Comparison of ENCODE assay signal across 10 mouse cellular contexts in genomic region chr2:122102070-122102469, GRCm38 (mm10). TPM values are rescaled to one million over a fixed set of nuclear protein-coding genes. Genes with fewer than 3 reads are reported as not detected.
DNase-seq lines count a peak whose midpoint lies in the region; ATAC-seq lines count a peak whose summit lies in the region.
"Had no signal": no experiment of that assay in that cellular context is flagged by ENCODE, and none has a peak within 500 bp of the region (broad histone marks: within the 10 kb centered on the region; RNA-seq: fewer than 3 reads in every experiment).

No protein-coding gene starts in this region.

- no peaks in the 10 kb centered on the region for H3K27me3 ChIP-seq in liver, embryonic 13.5 days
- H3K27me3 ChIP-seq in forebrain, embryonic 13.5 days, result no peaks in the 10 kb centered on the region

- DNase-seq in urinary bladder, postnatal 14 days (ENCODE audit: low spot score), result peak; percentile 15
- no peak for DNase-seq in urinary bladder, postnatal 36 days (ENCODE audit: low spot score in 2 of 2)
- peak; percentile 11 for DNase-seq in adrenal gland, adult 8-10 months
- DNase-seq in liver, embryonic 13.5 days, result no peak
- peak; percentile 74 for DNase-seq in thymus, postnatal 4 days

- H3K36me3 ChIP-seq in liver, embryonic 13.5 days, result peaks cover 41% of the 10 kb centered on the region
- H3K36me3 ChIP-seq in forebrain, embryonic 13.5 days (ENCODE audit: poor library complexity, severe bottlenecking), result peaks cover 74% of the 10 kb centered on the region

- no peak overlapping the region for H3K4me2 ChIP-seq in liver, embryonic 13.5 days
- H3K4me2 ChIP-seq in forebrain, embryonic 13.5 days, result no peak overlapping the region

- H3K4me1 ChIP-seq in liver, embryonic 13.5 days (replicated peaks), result no peaks in the 10 kb centered on the region
- H3K4me1 ChIP-seq in forebrain, embryonic 13.5 days, result no peaks in the 10 kb centered on the region

- ATAC-seq in liver, embryonic 13.5 days (ENCODE audit: low read depth), result 0 out of 2 replicates have a peak, but pooled peaks have one; percentile 41
- ATAC-seq in cerebellum, adult (ENCODE audit: insufficient number of reproducible peaks, low FRiP score, low TSS enrichment), result no peak
- no peak for ATAC-seq in forebrain, embryonic 13.5 days

- H3K4me3 ChIP-seq in liver, embryonic 13.5 days (replicated peaks), result no peak overlapping the region
- H3K4me3 ChIP-seq in forebrain, embryonic 13.5 days, result no peak overlapping the region
- H3K4me3 ChIP-seq: myocyte had no signal

- no peak overlapping the region for H3K27ac ChIP-seq in liver, embryonic 13.5 days
- no peak overlapping the region for H3K27ac ChIP-seq in forebrain, embryonic 13.5 days

- no peak overlapping the region for H3K9ac ChIP-seq in liver, embryonic 13.5 days
- no peak overlapping the region for H3K9ac ChIP-seq in forebrain, embryonic 13.5 days

- H3K9me3 ChIP-seq in liver, embryonic 13.5 days (replicated peaks), result no peaks in the 10 kb centered on the region
- no peaks in the 10 kb centered on the region for H3K9me3 ChIP-seq in forebrain, embryonic 13.5 days (replicated peaks)

RNA-seq across cellular contexts. Expression of gene Spg11, which starts 16.1 kb away (rescaled TPM):
- 10 to 100 TPM; 20.0 to 25.0 (median 23.5) TPM for total RNA-seq in adrenal gland, adult 8-10 months (2022)
- polyA plus RNA-seq in liver, embryonic 13.5 days (2015; fragmentation: Nextera tagmentation; extraction: Ambion mirVana), result 3.5 and 3.6 TPM in 2 replicates
- 8.5 and 10.5 TPM in 2 replicates for polyA plus RNA-seq in forebrain, embryonic 13.5 days (2015; fragmentation: Nextera tagmentation; extraction: Ambion mirVana)

RNA-seq across cellular contexts. Expression of gene B2m, which starts 45.4 kb away (rescaled TPM):
- total RNA-seq in adrenal gland, adult 8-10 months (2022), result 100 to 1,000 TPM; 769 to 879 (median 834) TPM
- 322 and 384 TPM in 2 replicates for polyA plus RNA-seq in liver, embryonic 13.5 days (2015; fragmentation: Nextera tagmentation; extraction: Ambion mirVana)
- polyA plus RNA-seq in forebrain, embryonic 13.5 days (2015; fragmentation: Nextera tagmentation; extraction: Ambion mirVana), result 65.6 and 70.8 TPM in 2 replicates

RNA-seq across cellular contexts. Expression of gene Trim69, which starts 58.4 kb away (rescaled TPM):
- total RNA-seq in adrenal gland, adult 8-10 months (2022), result not detected
- not detected in 2 replicates for polyA plus RNA-seq in liver, embryonic 13.5 days (2015; fragmentation: Nextera tagmentation; extraction: Ambion mirVana)
- not detected in 2 replicates for polyA plus RNA-seq in forebrain, embryonic 13.5 days (2015; fragmentation: Nextera tagmentation; extraction: Ambion mirVana)
- polyA plus RNA-seq: embryonic facial prominence, embryonic 11.5 days; intestine, embryonic 14.5 days had no signal

Comparison
In these comparisons a context has a peak if more than half of its experiments do, and no peak if none do; other contexts are left out.
1. DNase-seq: peak in urinary bladder, postnatal 14 days (single experiment), adrenal gland, adult 8-10 months (single experiment) and thymus, postnatal 4 days (single experiment); none in urinary bladder, postnatal 36 days (0 of 2) and liver, embryonic 13.5 days (single experiment).